Mouse (Mus musculus): ENCODE results near the gene Slc35a5. TPM values are rescaled to one million over a fixed set of nuclear protein-coding genes. Genes with fewer than 3 reads are reported as not detected.

Slc35a5 gene
- polyA plus RNA-seq (2015; fragmentation: Nextera tagmentation; extraction: Ambion mirVana): 21.6 and 23.1 TPM in 2 replicates

DNA sequence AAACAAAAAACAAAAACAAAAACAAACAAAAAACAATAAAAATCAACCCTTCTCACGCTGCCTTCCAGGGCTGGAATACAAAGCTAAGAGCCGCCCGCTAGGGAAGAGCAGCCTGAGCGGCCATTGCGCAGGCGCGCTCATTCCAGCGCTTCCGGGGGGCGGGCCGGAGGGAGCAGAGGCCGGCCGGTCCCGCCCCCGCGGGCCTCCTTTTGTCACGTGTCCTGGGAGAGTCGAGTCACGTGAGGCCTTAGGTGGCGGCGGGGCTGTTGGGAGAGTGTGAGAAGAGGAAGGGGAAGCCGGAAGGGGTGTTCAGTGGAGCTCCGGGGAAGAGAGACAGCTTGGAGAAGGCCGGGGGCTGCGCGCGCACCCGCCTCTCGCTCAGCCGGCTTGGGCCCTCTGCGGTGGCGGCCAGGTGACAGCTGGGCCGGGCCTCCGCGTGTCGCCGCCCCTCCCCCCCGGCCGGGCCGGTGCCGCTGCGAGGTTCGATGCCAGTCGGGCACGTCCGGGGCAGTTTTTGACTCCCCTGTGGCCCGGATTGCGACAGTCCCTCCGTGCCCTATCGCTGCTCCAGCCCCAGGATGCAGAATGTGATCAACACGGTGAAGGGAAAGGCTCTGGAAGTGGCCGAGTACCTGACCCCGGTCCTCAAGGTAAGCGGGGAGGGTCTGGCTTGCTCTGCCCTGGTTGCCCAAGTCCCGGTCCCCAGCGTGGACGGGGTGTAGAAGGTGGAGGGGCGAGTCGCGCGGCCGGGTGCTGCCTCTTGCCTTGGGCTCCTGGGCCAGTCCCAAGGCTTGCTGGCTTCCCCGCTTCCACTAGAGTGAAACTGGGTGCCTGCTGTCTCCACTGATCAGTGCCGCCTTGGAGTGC lies at the start of gene Slc35a5, which contains the start of gene Atg3:
Slc35a5 (minus strand) TSS at position 185 of the 867 bp plus-strand sequence.
Atg3 (plus strand) TSS at position 264 of the 867 bp plus-strand sequence.
- H3K9ac ChIP-seq (ENCODE audit: low read length): peak within 1 kb of the TSS; percentile 93
- H3K4me2 ChIP-seq (ENCODE audit: low read depth, low read length): peak within 1 kb of the TSS; percentile 92
- WGBS: under 1% methylated on average over 63 of the region's 64 CpGs
- peak; percentile 98 for ATAC-seq (ENCODE audit: insufficient read depth, low FRiP score)
- H3K27me3 ChIP-seq (ENCODE audit: control insufficient read depth, insufficient read depth, low read length): no peaks in the 10 kb centered on the region
- no peaks in the 10 kb centered on the region for H3K36me3 ChIP-seq (ENCODE audit: control insufficient read depth, insufficient read depth, low read length)
- H3K4me3 ChIP-seq (replicated peaks; ENCODE audit: low read length): peak within 1 kb of the TSS; percentile 89
- peak within 1 kb of the TSS; percentile 91 for H3K27ac ChIP-seq (ENCODE audit: low read length)
- peaks cover 12% of the 10 kb centered on the region; the same call in 1 of the 2 replicates for H3K4me1 ChIP-seq (ENCODE audit: control insufficient read depth, insufficient read depth, low read length)
- H3K9me3 ChIP-seq (replicated peaks; ENCODE audit: control insufficient read depth, low read length): no peaks in the 10 kb centered on the region

DNA sequence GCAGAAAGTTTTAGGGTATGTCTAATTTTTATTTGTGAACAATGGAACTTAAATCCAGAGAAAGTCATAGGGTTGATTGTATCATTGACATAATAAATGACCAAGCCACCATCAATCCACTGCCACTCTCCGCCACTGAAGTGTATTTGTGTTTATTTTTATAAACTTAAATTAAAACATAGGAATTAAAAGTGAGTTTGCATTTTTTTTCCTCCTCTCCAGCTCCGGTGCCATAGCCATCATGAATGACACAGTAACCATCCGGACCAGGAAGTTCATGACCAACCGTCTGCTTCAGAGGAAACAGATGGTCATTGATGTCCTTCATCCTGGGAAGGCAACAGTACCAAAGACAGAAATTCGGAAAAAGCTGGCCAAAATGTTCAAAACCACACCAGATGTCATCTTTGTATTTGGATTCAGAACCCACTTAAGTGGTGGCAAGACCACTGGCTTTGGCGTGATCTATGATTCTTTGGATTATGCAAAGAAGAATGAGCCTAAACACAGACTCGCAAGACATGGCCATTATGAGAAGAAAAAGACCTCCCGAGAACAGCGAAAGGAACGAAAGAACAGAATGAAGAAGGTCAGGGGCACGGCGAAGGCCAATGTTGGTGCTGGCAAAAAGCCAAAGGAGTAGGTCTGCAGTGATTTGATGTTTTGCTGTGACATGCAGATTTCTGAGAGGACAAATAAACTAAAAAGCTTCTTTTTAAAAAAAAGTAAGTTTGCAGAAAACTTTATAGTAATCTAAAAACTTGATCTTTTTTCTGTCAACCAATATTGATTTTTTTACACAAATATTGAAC lies 46.6 kb upstream of the Slc35a5 start:
- no peaks in the 10 kb centered on the region for H3K27me3 ChIP-seq (ENCODE audit: control insufficient read depth, insufficient read depth, low read length)
- no peak overlapping the region for H3K4me3 ChIP-seq (replicated peaks; ENCODE audit: low read length)
- H3K27ac ChIP-seq (ENCODE audit: low read length): no peak overlapping the region
- H3K9ac ChIP-seq (ENCODE audit: low read length): no peak overlapping the region
- H3K4me1 ChIP-seq (ENCODE audit: control insufficient read depth, insufficient read depth, low read length): no peaks in the 10 kb centered on the region
- no peak overlapping the region for H3K4me2 ChIP-seq (ENCODE audit: low read depth, low read length)
- no peak for ATAC-seq (ENCODE audit: insufficient read depth, low FRiP score)
- H3K9me3 ChIP-seq (replicated peaks; ENCODE audit: control insufficient read depth, low read length): no peaks in the 10 kb centered on the region
- H3K36me3 ChIP-seq (ENCODE audit: control insufficient read depth, insufficient read depth, low read length): no peaks in the 10 kb centered on the region
- 72% methylated on average over 12 of the region's 12 CpGs for WGBS

DNA sequence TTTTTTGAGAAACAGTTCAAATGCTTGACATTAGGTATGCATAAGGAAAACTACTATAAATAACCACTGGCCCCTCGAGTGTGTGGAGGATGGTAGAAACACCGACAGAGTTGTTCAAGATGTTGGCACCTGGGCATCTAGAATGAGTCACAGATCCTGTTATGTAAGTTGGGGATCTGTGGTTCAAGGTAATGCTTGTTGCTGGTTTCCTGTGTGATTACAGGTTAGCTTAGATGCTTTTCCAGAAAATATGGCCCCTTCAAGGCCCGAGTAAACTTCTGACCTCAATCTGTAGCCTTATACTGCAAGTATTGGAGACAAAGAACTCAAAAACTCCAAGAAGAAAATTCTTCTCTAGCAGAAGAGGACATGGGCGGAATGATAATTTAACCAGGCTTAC lies 45.9 kb upstream of the Slc35a5 start:
- Histone ChIP-seq H3K4me1 (ENCODE audit: control insufficient read depth, insufficient read depth, low read length) (no peaks in the 10 kb centered on the region), H3K36me3 (ENCODE audit: control insufficient read depth, insufficient read depth, low read length) (no peaks in the 10 kb centered on the region), H3K4me2 (ENCODE audit: low read depth, low read length) (no peak overlapping the region), H3K9ac (ENCODE audit: low read length) (no peak overlapping the region), H3K4me3 (replicated peaks; ENCODE audit: low read length) (no peak overlapping the region), H3K27me3 (ENCODE audit: control insufficient read depth, insufficient read depth, low read length) (no peaks in the 10 kb centered on the region), H3K27ac (ENCODE audit: low read length) (no peak overlapping the region), H3K9me3 (replicated peaks; ENCODE audit: control insufficient read depth, low read length) (no peaks in the 10 kb centered on the region)
- WGBS: 74% methylated on average over 4 of the region's 4 CpGs
- ATAC-seq (ENCODE audit: insufficient read depth, low FRiP score): no peak

DNA sequence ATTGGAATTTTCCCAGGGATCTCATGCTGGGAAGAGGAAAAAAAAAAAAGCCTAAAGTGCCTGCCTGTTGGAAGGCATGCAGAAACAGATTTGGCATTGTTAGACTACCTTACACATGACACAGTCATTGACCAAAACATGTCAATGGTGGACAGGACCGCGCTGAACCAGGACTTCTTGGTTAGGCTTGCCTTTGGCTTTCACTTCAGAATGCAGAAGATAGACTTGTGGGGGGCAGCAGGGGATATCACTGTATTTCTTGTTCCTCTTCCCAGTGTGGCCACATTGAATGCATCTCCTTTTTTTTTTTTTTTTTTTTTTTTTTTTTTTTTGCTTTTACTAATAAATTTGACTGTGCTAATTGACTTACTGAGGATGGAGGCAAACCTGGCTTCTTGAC lies 42.9 kb upstream of the Slc35a5 start:
- H3K27me3 ChIP-seq (ENCODE audit: control insufficient read depth, insufficient read depth, low read length): no peaks in the 10 kb centered on the region
- ATAC-seq (ENCODE audit: insufficient read depth, low FRiP score): no peak
- H3K9ac ChIP-seq (ENCODE audit: low read length): no peak overlapping the region
- H3K4me3 ChIP-seq (replicated peaks; ENCODE audit: low read length): no peak overlapping the region
- H3K27ac ChIP-seq (ENCODE audit: low read length): no peak overlapping the region
- WGBS: 97% methylated on average over 2 of the region's 2 CpGs
- no peak overlapping the region for H3K4me2 ChIP-seq (ENCODE audit: low read depth, low read length)
- no peaks in the 10 kb centered on the region for H3K36me3 ChIP-seq (ENCODE audit: control insufficient read depth, insufficient read depth, low read length)
- no peaks in the 10 kb centered on the region for H3K4me1 ChIP-seq (ENCODE audit: control insufficient read depth, insufficient read depth, low read length)
- no peaks in the 10 kb centered on the region for H3K9me3 ChIP-seq (replicated peaks; ENCODE audit: control insufficient read depth, low read length)

DNA sequence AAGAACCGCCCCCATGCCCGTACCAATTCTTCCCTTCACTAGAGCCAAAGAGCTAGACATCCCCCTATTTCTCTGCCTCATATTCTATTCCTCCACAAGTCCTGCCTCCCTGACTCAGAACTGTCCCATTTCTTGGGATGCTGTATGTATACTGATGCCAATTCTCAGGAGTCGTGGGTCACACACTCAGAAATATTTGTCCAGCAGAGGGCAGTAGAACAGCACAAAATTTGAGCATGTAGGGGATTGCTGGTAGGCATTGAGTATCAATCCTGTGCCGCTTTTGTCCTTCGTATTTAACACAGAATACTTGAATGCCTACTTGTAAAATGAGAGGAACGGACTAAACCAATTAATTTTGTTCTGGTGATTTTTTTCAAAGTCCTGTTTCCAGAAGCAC lies 38.3 kb upstream of the Slc35a5 start:
- no peak for ATAC-seq (ENCODE audit: insufficient read depth, low FRiP score)

DNA sequence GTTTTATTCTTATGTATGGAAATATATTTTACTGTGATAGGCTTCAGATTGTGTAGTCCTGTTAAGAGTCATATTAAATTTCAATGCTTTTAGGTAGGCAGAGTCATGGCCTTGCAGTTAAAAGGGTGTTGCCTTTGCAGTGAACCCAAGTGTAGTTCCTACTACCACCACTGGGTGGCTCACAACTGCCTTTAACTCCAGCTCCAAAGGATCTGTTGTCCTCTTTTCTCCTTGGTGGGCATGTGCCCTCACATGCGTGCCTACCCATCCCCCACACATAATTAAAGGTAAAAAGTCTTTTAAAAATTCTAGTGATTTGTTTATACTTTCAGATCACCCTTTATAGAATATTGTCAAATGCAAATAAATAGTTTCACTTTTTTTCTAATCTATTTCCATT lies 34.1 kb upstream of the Slc35a5 start:
- WGBS: 7% methylated on average over 1 of the region's 1 CpGs
- Histone ChIP-seq H3K4me3 (replicated peaks; ENCODE audit: low read length) (no peak overlapping the region), H3K9me3 (replicated peaks; ENCODE audit: control insufficient read depth, low read length) (no peaks in the 10 kb centered on the region), H3K36me3 (ENCODE audit: control insufficient read depth, insufficient read depth, low read length) (peaks cover 4% of the 10 kb centered on the region; the same call in 1 of the 2 replicates), H3K4me1 (ENCODE audit: control insufficient read depth, insufficient read depth, low read length) (no peaks in the 10 kb centered on the region), H3K27me3 (ENCODE audit: control insufficient read depth, insufficient read depth, low read length) (no peaks in the 10 kb centered on the region), H3K9ac (ENCODE audit: low read length) (no peak overlapping the region), H3K4me2 (ENCODE audit: low read depth, low read length) (no peak overlapping the region), H3K27ac (ENCODE audit: low read length) (no peak overlapping the region)
- no peak for ATAC-seq (ENCODE audit: insufficient read depth, low FRiP score)

More for the DNA sequence above, 38.3 kb upstream of the Slc35a5 start:
- H3K27ac ChIP-seq (ENCODE audit: low read length): no peak overlapping the region
- H3K9me3 ChIP-seq (replicated peaks; ENCODE audit: control insufficient read depth, low read length): no peaks in the 10 kb centered on the region
- H3K36me3 ChIP-seq (ENCODE audit: control insufficient read depth, insufficient read depth, low read length): no peaks in the 10 kb centered on the region
- no peaks in the 10 kb centered on the region for H3K4me1 ChIP-seq (ENCODE audit: control insufficient read depth, insufficient read depth, low read length)
- H3K4me2 ChIP-seq (ENCODE audit: low read depth, low read length): no peak overlapping the region
- no peaks in the 10 kb centered on the region for H3K27me3 ChIP-seq (ENCODE audit: control insufficient read depth, insufficient read depth, low read length)
- 35% methylated on average over 6 of the region's 6 CpGs for WGBS
- no peak overlapping the region for H3K4me3 ChIP-seq (replicated peaks; ENCODE audit: low read length)
- H3K9ac ChIP-seq (ENCODE audit: low read length): no peak overlapping the region

DNA sequence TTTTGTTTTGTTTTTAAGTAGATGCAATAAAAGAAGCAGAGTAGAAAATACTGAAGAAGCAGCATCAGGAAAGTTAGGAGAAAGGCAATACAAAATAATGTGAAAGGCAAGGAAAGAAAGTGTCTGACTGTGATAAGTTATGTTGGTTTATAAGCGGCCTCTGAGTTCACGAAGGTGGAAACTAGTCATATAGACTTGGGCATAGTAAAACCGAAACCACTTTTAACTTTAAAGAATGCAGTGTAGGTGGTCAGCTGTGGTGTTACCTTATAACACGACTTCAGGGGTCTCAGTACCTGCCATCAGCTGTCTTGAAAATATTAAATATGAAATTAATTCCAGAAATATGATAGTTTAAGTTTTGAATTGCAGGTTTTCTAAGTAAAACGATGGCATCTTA lies 23.3 kb upstream of the Slc35a5 start:
- H3K4me3 ChIP-seq (replicated peaks; ENCODE audit: low read length): no peak overlapping the region

DNA sequence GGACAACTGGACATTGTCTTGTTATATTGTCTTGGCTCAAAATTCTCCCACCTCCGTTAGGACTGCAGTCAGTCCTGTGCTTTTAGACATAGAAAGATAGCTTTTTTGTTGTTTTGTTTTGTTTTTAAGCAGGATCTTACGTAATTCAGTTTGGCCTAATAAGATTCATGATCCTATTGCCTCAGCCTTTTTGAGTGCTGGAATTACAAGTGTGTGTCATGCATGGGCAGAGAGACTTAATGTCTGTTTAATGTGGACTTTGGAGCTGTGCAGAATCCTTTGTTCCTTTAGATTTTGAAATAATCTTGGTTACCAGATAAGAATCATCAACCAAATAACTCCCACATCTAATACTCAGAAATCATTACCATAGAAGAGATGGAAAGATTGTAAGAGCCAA lies 20.0 kb upstream of the Slc35a5 start:
- Histone ChIP-seq H3K9me3 (replicated peaks; ENCODE audit: control insufficient read depth, low read length) (no peaks in the 10 kb centered on the region), H3K4me1 (ENCODE audit: control insufficient read depth, insufficient read depth, low read length) (no peaks in the 10 kb centered on the region), H3K27me3 (ENCODE audit: control insufficient read depth, insufficient read depth, low read length) (no peaks in the 10 kb centered on the region), H3K4me3 (replicated peaks; ENCODE audit: low read length) (no peak overlapping the region), H3K27ac (ENCODE audit: low read length) (no peak overlapping the region), H3K36me3 (ENCODE audit: control insufficient read depth, insufficient read depth, low read length) (peaks cover 3% of the 10 kb centered on the region), H3K9ac (ENCODE audit: low read length) (no peak overlapping the region), H3K4me2 (ENCODE audit: low read depth, low read length) (no peak overlapping the region)
- no peak for ATAC-seq (ENCODE audit: insufficient read depth, low FRiP score)
- 84% methylated on average over 2 of the region's 2 CpGs for WGBS

More for the DNA sequence above, 23.3 kb upstream of the Slc35a5 start:
- Histone ChIP-seq H3K9me3 (replicated peaks; ENCODE audit: control insufficient read depth, low read length) (no peaks in the 10 kb centered on the region), H3K4me2 (ENCODE audit: low read depth, low read length) (no peak overlapping the region), H3K4me1 (ENCODE audit: control insufficient read depth, insufficient read depth, low read length) (no peaks in the 10 kb centered on the region), H3K36me3 (ENCODE audit: control insufficient read depth, insufficient read depth, low read length) (peaks cover 5% of the 10 kb centered on the region), H3K9ac (ENCODE audit: low read length) (no peak overlapping the region), H3K27me3 (ENCODE audit: control insufficient read depth, insufficient read depth, low read length) (no peaks in the 10 kb centered on the region), H3K27ac (ENCODE audit: low read length) (no peak overlapping the region)
- ATAC-seq (ENCODE audit: insufficient read depth, low FRiP score): no peak
- 85% methylated on average over 5 of the region's 5 CpGs for WGBS

DNA sequence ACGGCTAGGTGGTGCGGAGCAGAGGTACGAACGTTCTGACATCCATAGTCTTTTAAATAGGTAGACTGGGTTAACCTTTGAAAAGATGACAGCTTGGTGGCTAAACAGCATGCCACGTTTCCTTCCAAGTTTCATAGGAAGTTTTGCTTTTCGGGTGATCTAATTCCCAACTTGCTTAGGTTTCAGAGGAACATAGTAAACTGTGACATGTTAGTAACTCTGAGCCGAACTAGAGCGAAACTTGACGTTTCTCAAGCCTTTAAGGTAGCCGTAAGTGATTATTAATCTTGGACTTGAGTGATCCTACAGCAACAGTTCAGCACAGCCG lies 847 bp upstream of the Slc35a5 start:
- Histone ChIP-seq H3K4me3 (replicated peaks; ENCODE audit: low read length) (peak overlapping the region; percentile 89), H3K9me3 (replicated peaks; ENCODE audit: control insufficient read depth, low read length) (no peaks in the 10 kb centered on the region), H3K27ac (ENCODE audit: low read length) (peak overlapping the region; percentile 91), H3K27me3 (ENCODE audit: control insufficient read depth, insufficient read depth, low read length) (no peaks in the 10 kb centered on the region), H3K4me2 (ENCODE audit: low read depth, low read length) (peak overlapping the region; percentile 92), H3K9ac (ENCODE audit: low read length) (peak overlapping the region; percentile 93), H3K4me1 (ENCODE audit: control insufficient read depth, insufficient read depth, low read length) (peaks cover 12% of the 10 kb centered on the region; the same call in 1 of the 2 replicates), H3K36me3 (ENCODE audit: control insufficient read depth, insufficient read depth, low read length) (no peaks in the 10 kb centered on the region)
- no peak for ATAC-seq (ENCODE audit: insufficient read depth, low FRiP score)
- WGBS: under 1% methylated on average over 11 of the region's 11 CpGs

All from stomach, embryonic 16.5 days (tissue).